Mouse (Mus musculus) neural tube, embryonic 11.5 days (tissue): ENCODE results near the gene Cd274. TPM values are rescaled to one million over a fixed set of nuclear protein-coding genes. Genes with fewer than 3 reads are reported as not detected.

Experiments used
- ATAC-seq: fragments of 200-750 bp; cut with Nextera tagmentation; 2 replicates; pipeline ENCODE4 v1.8.0; 2017; ENCODE audit warnings: moderate number of reproducible peaks, mild to moderate bottlenecking, moderate TSS enrichment, moderate library complexity; ENCODE audit not compliant: insufficient read depth, low FRiP score, low TSS enrichment
- DNase-seq: peaks from one replicate; pipeline ENCODE4 v3.0.0-alpha.2; 2015; ENCODE audit warnings: low spot score
- H3K27ac ChIP-seq: fragments of 300-500 bp; sonication (generic); 2 replicates; pipeline ENCODE4 v1.5.1; 2014; ENCODE audit warnings: low read depth, mild to moderate bottlenecking, low read length
- H3K27me3 ChIP-seq: fragments of 300-500 bp; sonication (generic); 2 replicates; pipeline ENCODE4 v1.6.1; 2014; ENCODE audit warnings: mild to moderate bottlenecking, low read length, mixed read lengths; ENCODE audit not compliant: control insufficient read depth, insufficient read depth
- H3K36me3 ChIP-seq: fragments of 300-500 bp; sonication (generic); 2 replicates; pipeline ENCODE4 v1.6.1; 2014; ENCODE audit warnings: mild to moderate bottlenecking, low read length, moderate library complexity, mixed read lengths; ENCODE audit not compliant: control insufficient read depth, insufficient read depth
- H3K4me1 ChIP-seq: fragments of 300-500 bp; sonication (generic); 2 replicates; pipeline ENCODE4 v1.6.1; 2014; ENCODE audit warnings: low read length, mixed read lengths; ENCODE audit not compliant: control insufficient read depth, insufficient read depth
- H3K4me2 ChIP-seq: fragments of 300-500 bp; sonication (generic); 2 replicates; pipeline ENCODE4 v1.6.1; 2014; ENCODE audit warnings: low read depth, mild to moderate bottlenecking, moderate library complexity
- H3K4me3 ChIP-seq: fragments of 300-500 bp; sonication (generic); 2 replicates; pipeline ENCODE4 v1.5.1; 2014; ENCODE audit warnings: low read depth, low read length
- H3K9ac ChIP-seq: fragments of 300-500 bp; sonication (generic); 2 replicates; pipeline ENCODE4 v1.6.1; 2014; ENCODE audit warnings: mild to moderate bottlenecking, low read length
- H3K9me3 ChIP-seq: fragments of 300-500 bp; sonication (generic); 2 replicates; pipeline ENCODE4 v1.6.1; 2016; ENCODE audit warnings: low read length; ENCODE audit not compliant: control insufficient read depth
- WGBS: fragments of 180-500 bp; shearing (Covaris S2); extraction: QIAGEN DNeasy Blood & Tissue Kit; methylation state at CpG from one replicate; pipeline ENCODE4 v1.1.7; 2014; 5-methylcytosine and 5-hydroxymethylcytosine counted together
- polyA plus RNA-seq: library from polyadenylated mRNA; unstranded; fragments of >200 nt; fragmentation: Nextera tagmentation; extraction: Ambion mirVana; gene quantifications from 2 replicates; pipeline ENCODE4 v1.2.1, GENCODE M21; 2014

Cd274 gene
- 0.38 and 0.58 TPM in 2 replicates for polyA plus RNA-seq

GRCm38 (mm10) chr19:29366969-29367622 lies at the start of gene Cd274, which contains the start of gene Plgrkt:
Gene Cd274 (plus strand): TSS chr19:29367455.
Gene Plgrkt (minus strand): TSS chr19:29367390.
- no peaks in the 10 kb centered on the region for H3K36me3 ChIP-seq
- H3K27ac ChIP-seq, result no peak within 1 kb of the TSS
- 5% methylated on average over 26 of the region's 26 CpGs for WGBS
- ATAC-seq, result 0 out of 2 replicates have a peak, but pooled peaks have one; percentile 38
- peak; percentile 57 for DNase-seq
- no peaks in the 10 kb centered on the region for H3K9me3 ChIP-seq
- H3K4me2 ChIP-seq, result peak within 1 kb of the TSS; percentile 62
- peak within 1 kb of the TSS; percentile 37 for H3K4me3 ChIP-seq
- H3K4me1 ChIP-seq, result no peaks in the 10 kb centered on the region
- H3K9ac ChIP-seq, result peak within 1 kb of the TSS; percentile 37
- H3K27me3 ChIP-seq, result no peaks in the 10 kb centered on the region

DNA sequence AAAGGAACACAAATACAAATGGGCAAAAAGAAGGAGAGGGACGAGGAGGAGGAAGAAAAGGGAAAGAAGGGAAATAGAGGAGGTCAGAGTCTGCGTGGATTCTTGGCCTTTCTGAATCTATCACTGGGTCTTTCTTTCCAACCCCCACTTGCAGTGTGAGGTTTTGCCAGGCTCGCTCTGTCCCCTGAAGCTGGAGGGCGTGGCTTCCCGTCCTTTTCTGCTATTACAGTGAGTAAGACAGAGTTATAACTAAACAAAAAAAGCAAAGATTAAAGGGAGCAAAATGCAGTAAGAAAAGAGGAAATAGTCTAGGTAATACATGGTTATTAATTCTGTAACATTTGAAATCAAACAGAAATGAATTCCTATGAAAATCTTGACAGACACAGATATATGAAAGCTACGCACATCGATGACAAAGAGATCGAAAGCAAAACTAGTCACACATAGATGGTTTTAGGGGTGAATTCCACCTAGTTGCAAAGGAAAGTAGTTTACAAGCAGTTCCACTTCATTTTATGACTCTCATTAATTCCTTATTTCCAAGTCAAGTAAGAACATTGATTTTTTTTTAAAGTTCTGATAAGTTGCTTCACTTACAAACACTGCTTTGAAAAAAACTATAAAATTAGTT lies 43.7 kb upstream of the Cd274 start:
- no peak overlapping the region for H3K27ac ChIP-seq
- WGBS, result 82% methylated on average over 8 of the region's 8 CpGs
- ATAC-seq, result no peak

DNA sequence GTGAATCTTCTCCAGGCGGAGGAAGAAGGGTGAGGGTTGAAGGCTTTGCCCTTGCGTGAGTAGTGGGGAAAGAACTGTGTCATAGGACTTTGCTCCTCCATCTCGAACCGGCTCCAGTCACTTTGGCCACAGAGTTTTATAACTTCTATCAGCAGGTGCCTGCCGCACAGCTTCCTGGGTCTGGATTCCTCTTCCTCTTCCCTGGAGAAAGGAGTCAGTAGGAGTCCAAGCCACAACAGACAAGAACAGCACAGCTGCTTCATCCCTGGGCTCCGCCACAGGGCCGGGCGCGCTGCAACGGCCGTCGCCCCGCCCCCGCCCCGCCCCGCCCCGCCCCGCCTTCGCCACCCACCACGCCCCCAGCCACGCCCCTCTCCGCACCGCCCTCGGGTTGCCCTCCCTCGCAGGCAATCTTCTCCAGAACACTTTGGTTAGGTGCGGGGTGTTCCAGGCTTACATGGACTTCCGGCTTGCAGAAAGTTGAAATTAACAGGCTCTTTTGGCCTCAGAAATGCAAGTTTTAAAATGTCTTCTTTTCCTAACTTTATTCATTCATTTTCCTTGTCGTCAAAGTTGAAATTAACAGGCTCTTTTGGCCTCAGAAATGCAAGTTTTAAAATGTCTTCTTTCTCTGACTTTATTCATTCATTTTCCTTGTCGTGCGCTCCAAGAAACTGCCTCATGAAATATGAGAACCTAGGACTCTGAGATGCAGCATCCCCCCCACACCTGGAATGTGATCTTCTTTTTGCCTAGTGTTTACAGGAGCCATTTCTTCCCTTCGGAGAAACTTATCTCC lies 42.0 kb upstream of the Cd274 start, which contains the start of gene Insl6:
Insl6 (minus strand) TSS at position 304 of the 799 bp plus-strand sequence.
- no peaks in the 10 kb centered on the region for H3K4me1 ChIP-seq
- H3K9me3 ChIP-seq, result no peaks in the 10 kb centered on the region
- peak within 1 kb of the TSS; percentile 11; the same call in 1 of the 2 replicates for H3K9ac ChIP-seq
- H3K4me2 ChIP-seq, result peak within 1 kb of the TSS; percentile 41
- peak; percentile 89 for ATAC-seq
- no peak within 1 kb of the TSS for H3K27ac ChIP-seq
- H3K4me3 ChIP-seq, result peak within 1 kb of the TSS; percentile 21
- H3K36me3 ChIP-seq, result no peaks in the 10 kb centered on the region
- H3K27me3 ChIP-seq, result no peaks in the 10 kb centered on the region
- WGBS, result 6% methylated on average over 24 of the region's 31 CpGs
- peak; percentile 71 for DNase-seq

More for the DNA sequence above, 43.7 kb upstream of the Cd274 start:
- no peaks in the 10 kb centered on the region for H3K27me3 ChIP-seq
- no peaks in the 10 kb centered on the region for H3K9me3 ChIP-seq
- no peak for DNase-seq
- no peak overlapping the region for H3K4me3 ChIP-seq
- no peak overlapping the region for H3K9ac ChIP-seq
- no peaks in the 10 kb centered on the region for H3K4me1 ChIP-seq
- no peak overlapping the region for H3K4me2 ChIP-seq
- H3K36me3 ChIP-seq, result no peaks in the 10 kb centered on the region

GRCm38 (mm10) chr19:29325852-29326180 lies 41.4 kb upstream of the Cd274 start:
- Histone ChIP-seq H3K27ac (no peak overlapping the region), H3K36me3 (no peaks in the 10 kb centered on the region), H3K4me3 (no peak overlapping the region), H3K4me1 (no peaks in the 10 kb centered on the region), H3K9ac (no peak overlapping the region), H3K9me3 (no peaks in the 10 kb centered on the region), H3K4me2 (peak overlapping the region; percentile 41; the same call in 1 of the 2 replicates), H3K27me3 (no peaks in the 10 kb centered on the region)
- ATAC-seq (no peak), DNase-seq (no peak)
- WGBS, result 73% methylated on average over 9 of the region's 9 CpGs

- no peak overlapping the region for H3K4me2 ChIP-seq
- no peak overlapping the region for H3K4me3 ChIP-seq
- WGBS, result 94% methylated on average over 4 of the region's 4 CpGs
- H3K9ac ChIP-seq, result no peak overlapping the region
- no peak overlapping the region for H3K27ac ChIP-seq
- no peaks in the 10 kb centered on the region for H3K27me3 ChIP-seq
- no peaks in the 10 kb centered on the region for H3K4me1 ChIP-seq
- DNase-seq (no peak), ATAC-seq (no peak)
- H3K9me3 ChIP-seq, result no peaks in the 10 kb centered on the region
- no peaks in the 10 kb centered on the region for H3K36me3 ChIP-seq
Observed at GRCm38 (mm10) chr19:29326396-29326795, 40.9 kb upstream of the Cd274 start.

- Histone ChIP-seq H3K4me2 (no peak overlapping the region), H3K9ac (no peak overlapping the region), H3K27ac (no peak overlapping the region), H3K4me3 (no peak overlapping the region), H3K4me1 (no peaks in the 10 kb centered on the region), H3K27me3 (no peaks in the 10 kb centered on the region), H3K9me3 (no peaks in the 10 kb centered on the region), H3K36me3 (no peaks in the 10 kb centered on the region)
- DNase-seq (no peak), ATAC-seq (no peak)
- 86% methylated on average over 13 of the region's 13 CpGs for WGBS
Observed at GRCm38 (mm10) chr19:29326822-29327552, 40.3 kb upstream of the Cd274 start.

- no peaks in the 10 kb centered on the region for H3K4me1 ChIP-seq
- ATAC-seq, result peak; percentile 23; the same call in 1 of the 2 replicates
- WGBS, result 4% methylated on average over 23 of the region's 23 CpGs
Observed at GRCm38 (mm10) chr19:29334068-29334745, 33.0 kb upstream of the Cd274 start, which contains the start of gene Rln1. Gene Rln1 (minus strand): TSS chr19:29334670.

DNA sequence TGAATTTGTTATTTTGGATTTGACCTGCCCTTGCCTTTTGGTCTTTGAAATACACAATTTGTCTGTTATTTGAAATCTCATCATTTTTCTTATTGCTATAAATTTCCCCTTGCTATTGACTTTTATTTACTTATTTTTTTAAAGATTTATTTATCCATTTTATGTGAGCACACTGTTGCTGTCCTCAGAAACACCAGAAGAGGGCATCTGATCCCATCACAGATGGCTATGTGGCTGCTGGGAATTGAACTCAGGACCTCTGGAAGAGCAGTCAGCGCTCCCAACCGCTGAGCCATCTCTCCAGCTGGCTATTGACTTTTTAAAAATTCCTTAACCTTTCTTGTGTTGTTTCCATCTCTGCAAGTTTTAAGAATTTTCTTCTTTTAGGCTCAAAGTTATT lies 30.6 kb upstream of the Cd274 start:
- no peak overlapping the region for H3K9ac ChIP-seq
- no peak for DNase-seq
- 84% methylated on average over 2 of the region's 2 CpGs for WGBS
- no peak overlapping the region for H3K4me2 ChIP-seq
- H3K27ac ChIP-seq, result no peak overlapping the region
- no peaks in the 10 kb centered on the region for H3K9me3 ChIP-seq
- no peaks in the 10 kb centered on the region for H3K36me3 ChIP-seq
- H3K4me1 ChIP-seq, result no peaks in the 10 kb centered on the region
- no peak overlapping the region for H3K4me3 ChIP-seq
- no peak for ATAC-seq
- H3K27me3 ChIP-seq, result no peaks in the 10 kb centered on the region

More at GRCm38 (mm10) chr19:29334068-29334745, 33.0 kb upstream of the Cd274 start, which contains the start of gene Rln1:
- DNase-seq, result peak; percentile 69
- Histone ChIP-seq H3K36me3 (no peaks in the 10 kb centered on the region), H3K9ac (peak within 1 kb of the TSS; percentile 60), H3K27ac (no peak within 1 kb of the TSS), H3K27me3 (no peaks in the 10 kb centered on the region), H3K4me3 (peak within 1 kb of the TSS; percentile 33), H3K9me3 (no peaks in the 10 kb centered on the region), H3K4me2 (peak within 1 kb of the TSS; percentile 65)
